Mouse (Mus musculus): ENCODE results near the gene Cic. TPM values are rescaled to one million over a fixed set of nuclear protein-coding genes. Genes with fewer than 3 reads are reported as not detected.
A peak's percentile ranks its signal among the peaks of the same experiment; 100 is the strongest.
"Not testable (repeated sequence)": the region's sequence is repeated elsewhere in the genome, so short reads cannot be mapped to it uniquely, and the experiment has no call there.

Gene Cic
- polyA plus RNA-seq, 1 experiment from 2014 or later: 47.3 TPM

GRCm38 (mm10) chr7:25263968-25264870, 3.3 kb upstream of the Cic start:
- H3K4me3 ChIP-seq (replicated peaks; ENCODE audit: low read depth, low read length): no peak overlapping the region
- no peak overlapping the region for H3K4me2 ChIP-seq (ENCODE audit: low read length)
- no peaks in the 10 kb centered on the region for H3K36me3 ChIP-seq (ENCODE audit: control insufficient read depth, insufficient read depth, low read length)
- DNase-seq (no peak), ATAC-seq (ENCODE audit: low FRiP score, low TSS enrichment) (no peak)
- no peak overlapping the region for H3K9ac ChIP-seq (replicated peaks; ENCODE audit: low read length)
- H3K9me3 ChIP-seq (ENCODE audit: control insufficient read depth, low read length): no peaks in the 10 kb centered on the region
- 27% methylated on average over 17 of the region's 17 CpGs for WGBS
- no peak overlapping the region for H3K27ac ChIP-seq (replicated peaks; ENCODE audit: low read depth, low read length)
- H3K4me1 ChIP-seq (ENCODE audit: control insufficient read depth, insufficient read depth, low read length): peaks cover 9% of the 10 kb centered on the region
- H3K27me3 ChIP-seq (ENCODE audit: control insufficient read depth, insufficient read depth, low read length): no peaks in the 10 kb centered on the region

GRCm38 (mm10) chr7:25265743-25266142, 1.8 kb upstream of the Cic start:
- not testable (repeated sequence) for H3K4me3 ChIP-seq (replicated peaks; ENCODE audit: low read depth, low read length); H3K27ac ChIP-seq (replicated peaks; ENCODE audit: low read depth, low read length); ATAC-seq (ENCODE audit: low FRiP score, low TSS enrichment); H3K27me3 ChIP-seq (ENCODE audit: control insufficient read depth, insufficient read depth, low read length); H3K36me3 ChIP-seq (ENCODE audit: control insufficient read depth, insufficient read depth, low read length); H3K9ac ChIP-seq (replicated peaks; ENCODE audit: low read length); H3K9me3 ChIP-seq (ENCODE audit: control insufficient read depth, low read length); DNase-seq; H3K4me2 ChIP-seq (ENCODE audit: low read length)
- H3K4me1 ChIP-seq (ENCODE audit: control insufficient read depth, insufficient read depth, low read length): peaks cover 19% of the 10 kb centered on the region
- 91% methylated on average over 5 of the region's 5 CpGs for WGBS

- no peak overlapping the region for H3K9ac ChIP-seq (replicated peaks; ENCODE audit: low read length)
- no peak for ATAC-seq (ENCODE audit: low FRiP score, low TSS enrichment)
- H3K4me1 ChIP-seq (ENCODE audit: control insufficient read depth, insufficient read depth, low read length): peaks cover 19% of the 10 kb centered on the region
- no peaks in the 10 kb centered on the region for H3K9me3 ChIP-seq (ENCODE audit: control insufficient read depth, low read length)
- no peak for DNase-seq
- H3K4me2 ChIP-seq (ENCODE audit: low read length): peak overlapping the region; percentile 49
- WGBS: 92% methylated on average over 8 of the region's 8 CpGs
- no peaks in the 10 kb centered on the region for H3K27me3 ChIP-seq (ENCODE audit: control insufficient read depth, insufficient read depth, low read length)
- no peak overlapping the region for H3K4me3 ChIP-seq (replicated peaks; ENCODE audit: low read depth, low read length)
- H3K36me3 ChIP-seq (ENCODE audit: control insufficient read depth, insufficient read depth, low read length): peaks cover 3% of the 10 kb centered on the region; the same call in 1 of the 2 replicates
- no peak overlapping the region for H3K27ac ChIP-seq (replicated peaks; ENCODE audit: low read depth, low read length)
Observed at GRCm38 (mm10) chr7:25266180-25266962, 1.1 kb upstream of the Cic start.

DNA sequence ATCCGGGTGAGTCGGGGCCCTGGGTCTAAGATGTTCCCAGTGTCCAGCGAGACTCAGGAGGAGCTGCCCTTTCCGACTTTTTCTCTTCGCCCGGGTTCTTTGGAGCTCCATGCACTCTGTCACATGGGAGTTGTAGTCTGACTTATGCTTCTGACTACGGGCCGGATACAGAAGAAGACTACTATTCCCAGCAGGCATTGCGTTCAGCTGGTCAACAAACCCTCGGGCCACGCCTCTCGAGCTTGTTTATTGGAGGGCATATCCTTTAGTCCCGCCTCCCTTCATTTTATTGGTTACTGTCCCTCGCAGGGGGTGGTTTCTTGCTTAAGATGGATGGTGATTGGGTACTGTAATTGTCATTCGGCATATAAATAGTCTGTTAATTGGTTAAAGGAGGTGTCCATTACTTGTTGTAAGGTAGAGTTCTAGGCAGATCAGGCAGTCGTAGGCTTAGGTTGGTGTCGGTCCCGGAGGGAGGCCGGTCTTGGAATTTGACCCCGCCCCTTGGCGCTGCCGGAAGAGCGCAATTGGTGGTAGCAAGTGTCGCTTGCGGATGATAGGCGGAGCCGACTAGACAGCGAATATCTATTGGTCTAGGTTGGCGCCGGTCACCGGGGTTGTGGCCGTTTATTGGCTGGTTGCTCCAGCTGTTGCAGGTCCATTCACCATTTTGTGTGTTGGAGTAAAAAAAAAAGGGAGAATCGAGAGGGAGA, 403 bp downstream of the Cic start:
- under 1% methylated on average over 33 of the region's 33 CpGs for WGBS

GRCm38 (mm10) chr7:25268588-25268987, 1.1 kb downstream of the Cic start:
- 1% methylated on average over 7 of the region's 7 CpGs for WGBS
- no peak for ATAC-seq (ENCODE audit: low FRiP score, low TSS enrichment)

More for the DNA sequence above, 403 bp downstream of the Cic start:
- ATAC-seq (ENCODE audit: low FRiP score, low TSS enrichment) (peak; percentile 95), DNase-seq (peak; percentile 100)
- Histone ChIP-seq H3K4me3 (replicated peaks; ENCODE audit: low read depth, low read length) (peak overlapping the region; percentile 62), H3K4me1 (ENCODE audit: control insufficient read depth, insufficient read depth, low read length) (peaks cover 19% of the 10 kb centered on the region), H3K4me2 (ENCODE audit: low read length) (peak overlapping the region; percentile 83), H3K9me3 (ENCODE audit: control insufficient read depth, low read length) (no peaks in the 10 kb centered on the region), H3K9ac (replicated peaks; ENCODE audit: low read length) (peak overlapping the region; percentile 80), H3K36me3 (ENCODE audit: control insufficient read depth, insufficient read depth, low read length) (peaks cover 18% of the 10 kb centered on the region), H3K27ac (replicated peaks; ENCODE audit: low read depth, low read length) (peak overlapping the region; percentile 90), H3K27me3 (ENCODE audit: control insufficient read depth, insufficient read depth, low read length) (no peaks in the 10 kb centered on the region)

GRCm38 (mm10) chr7:25269029-25269428, 1.5 kb downstream of the Cic start:
- Histone ChIP-seq H3K4me3 (replicated peaks; ENCODE audit: low read depth, low read length) (peak overlapping the region; percentile 62), H3K27me3 (ENCODE audit: control insufficient read depth, insufficient read depth, low read length) (no peaks in the 10 kb centered on the region), H3K9ac (replicated peaks; ENCODE audit: low read length) (peak overlapping the region; percentile 80), H3K4me1 (ENCODE audit: control insufficient read depth, insufficient read depth, low read length) (peaks cover 21% of the 10 kb centered on the region), H3K9me3 (ENCODE audit: control insufficient read depth, low read length) (no peaks in the 10 kb centered on the region), H3K36me3 (ENCODE audit: control insufficient read depth, insufficient read depth, low read length) (peaks cover 26% of the 10 kb centered on the region), H3K27ac (replicated peaks; ENCODE audit: low read depth, low read length) (0 out of 2 replicates have a peak overlapping the region, but pooled peaks have one; percentile 80), H3K4me2 (ENCODE audit: low read length) (peak overlapping the region; percentile 83)
- no peak for DNase-seq
- no peak for ATAC-seq (ENCODE audit: low FRiP score, low TSS enrichment)
- WGBS: 50% methylated on average over 4 of the region's 4 CpGs

More at GRCm38 (mm10) chr7:25268588-25268987, 1.1 kb downstream of the Cic start:
- no peaks in the 10 kb centered on the region for H3K9me3 ChIP-seq (ENCODE audit: control insufficient read depth, low read length)
- H3K27ac ChIP-seq (replicated peaks; ENCODE audit: low read depth, low read length): peak overlapping the region; percentile 80
- no peaks in the 10 kb centered on the region for H3K27me3 ChIP-seq (ENCODE audit: control insufficient read depth, insufficient read depth, low read length)
- H3K9ac ChIP-seq (replicated peaks; ENCODE audit: low read length): peak overlapping the region; percentile 80
- H3K4me3 ChIP-seq (replicated peaks; ENCODE audit: low read depth, low read length): peak overlapping the region; percentile 62
- peaks cover 19% of the 10 kb centered on the region for H3K4me1 ChIP-seq (ENCODE audit: control insufficient read depth, insufficient read depth, low read length)
- DNase-seq: no peak
- H3K36me3 ChIP-seq (ENCODE audit: control insufficient read depth, insufficient read depth, low read length): peaks cover 25% of the 10 kb centered on the region
- peak overlapping the region; percentile 83 for H3K4me2 ChIP-seq (ENCODE audit: low read length)

DNA sequence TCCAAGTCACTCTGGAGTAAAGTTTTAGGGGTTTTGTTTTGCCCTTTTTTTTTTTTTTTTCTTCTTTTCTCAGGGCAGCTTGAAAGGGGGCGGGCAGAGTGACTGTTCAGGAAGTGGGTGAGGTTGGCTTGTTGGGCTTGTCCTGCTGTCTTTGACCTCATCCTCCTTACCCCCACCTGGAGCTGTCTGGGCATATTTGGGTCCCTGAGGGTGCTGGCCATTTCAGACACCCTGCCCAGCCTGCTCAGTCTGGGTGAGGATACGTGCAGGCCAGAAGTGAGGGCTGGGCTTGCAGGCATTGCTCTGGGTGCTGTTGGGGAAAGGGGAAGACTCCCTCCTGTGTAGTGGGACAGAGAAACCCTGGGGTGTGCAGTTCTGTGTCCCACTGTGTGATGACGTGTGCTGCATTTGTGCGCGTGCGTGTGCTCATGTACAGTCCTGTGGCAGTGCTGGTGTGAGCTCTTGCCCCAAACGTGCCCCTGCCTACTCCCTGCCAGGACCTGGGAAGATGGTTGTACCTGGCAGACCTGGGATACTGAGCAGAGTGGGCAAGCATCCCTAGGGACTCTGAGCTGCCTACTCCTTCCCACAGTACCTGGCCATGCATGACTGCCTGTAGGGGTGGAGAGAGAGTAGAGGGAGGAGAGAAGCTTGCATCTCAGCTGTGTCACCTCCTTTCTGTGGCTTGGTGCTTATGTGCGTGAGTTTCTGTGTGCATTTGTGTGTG, 2.2 kb downstream of the Cic start:
- Histone ChIP-seq H3K4me3 (replicated peaks; ENCODE audit: low read depth, low read length) (peak overlapping the region; percentile 62), H3K4me2 (ENCODE audit: low read length) (peak overlapping the region; percentile 83), H3K27ac (replicated peaks; ENCODE audit: low read depth, low read length) (no peak overlapping the region), H3K27me3 (ENCODE audit: control insufficient read depth, insufficient read depth, low read length) (no peaks in the 10 kb centered on the region), H3K9me3 (ENCODE audit: control insufficient read depth, low read length) (no peaks in the 10 kb centered on the region), H3K4me1 (ENCODE audit: control insufficient read depth, insufficient read depth, low read length) (peaks cover 23% of the 10 kb centered on the region), H3K36me3 (ENCODE audit: control insufficient read depth, insufficient read depth, low read length) (peaks cover 28% of the 10 kb centered on the region), H3K9ac (replicated peaks; ENCODE audit: low read length) (peak overlapping the region; percentile 80; the same call in 1 of the 2 replicates)
- 82% methylated on average over 8 of the region's 8 CpGs for WGBS
- DNase-seq (no peak), ATAC-seq (ENCODE audit: low FRiP score, low TSS enrichment) (no peak)
